Mouse (Mus musculus): ENCODE data around the gene Cers3.

DNA sequence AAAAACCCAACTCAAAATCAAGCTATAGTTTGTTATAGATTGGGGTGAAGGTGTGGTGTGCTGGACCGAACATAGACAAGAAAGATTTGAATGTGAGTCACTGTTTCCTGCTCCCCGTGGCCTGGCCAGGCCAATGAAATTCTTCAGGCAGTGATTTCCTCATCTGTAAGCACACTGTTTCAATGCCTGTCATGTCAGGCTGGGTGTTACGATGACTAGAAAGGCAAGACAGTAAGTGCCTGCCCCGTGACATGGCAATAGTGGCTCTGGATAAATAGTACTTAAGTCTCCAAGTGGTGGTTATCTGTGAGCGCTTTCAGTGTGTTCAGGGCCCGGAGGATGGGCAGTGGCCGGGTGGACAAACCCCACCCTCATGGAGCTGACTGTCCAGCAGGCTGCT is 3.7 kb downstream of the Cers3 start:
- TF ChIP-seq CHD2 (IDR thresholded peaks at IDR 0.05; ENCODE audit: low read length), result no peak
- no peak for TF ChIP-seq USF2 (IDR thresholded peaks at IDR 0.05; ENCODE audit: borderline replicate concordance in 1 of 2, insufficient read depth in 1 of 2, low read depth in 1 of 2, low read length in 2 of 2)
- TF ChIP-seq CTCF (IDR thresholded peaks at IDR 0.05 in 2 of 3, conservative IDR thresholded peaks at IDR 0.05 in 1 of 3; ENCODE audit: control insufficient read depth in 1 of 3, insufficient read depth in 1 of 3, low read depth in 2 of 3, low read length in 3 of 3, poor library complexity in 1 of 3, severe bottlenecking in 1 of 3), result no peak
- TF ChIP-seq POLR2A (IDR thresholded peaks at IDR 0.05; ENCODE audit: control insufficient read depth in 1 of 2, insufficient read depth in 1 of 2, low read depth in 1 of 2, low read length in 2 of 2, poor library complexity in 1 of 2), result no peak

Data from MEL (cell line).